Mouse (Mus musculus): ENCODE results near the gene Psmb2. TPM values are rescaled to one million over a fixed set of nuclear protein-coding genes. Genes with fewer than 3 reads are reported as not detected.

The Psmb2 gene
- polyA plus RNA-seq, 1 experiment from 2014 or later = 451 TPM

GRCm38 (mm10) chr4:126754736-126755374, 77.4 kb downstream of the Psmb2 start:
- H3K36me3 ChIP-seq (ENCODE audit: control insufficient read depth, insufficient read depth, low read length) = peaks cover 3% of the 10 kb centered on the region
- peaks cover 33% of the 10 kb centered on the region for H3K4me1 ChIP-seq (replicated peaks; ENCODE audit: control insufficient read depth, insufficient read depth, low read length)
- H3K9me3 ChIP-seq (ENCODE audit: control insufficient read depth, low read length) = no peaks in the 10 kb centered on the region
- WGBS = 21% methylated on average over 12 of the region's 12 CpGs
- peak overlapping the region; percentile 73 for H3K4me3 ChIP-seq (ENCODE audit: low read length)
- H3K27me3 ChIP-seq (ENCODE audit: control insufficient read depth, insufficient read depth, low read depth, low read length) = no peaks in the 10 kb centered on the region
- no peak for ATAC-seq (ENCODE audit: low read depth)
- peak overlapping the region; percentile 18; the same call in 1 of the 2 replicates for H3K27ac ChIP-seq (ENCODE audit: low read length)
- peak overlapping the region; percentile 63 for H3K4me2 ChIP-seq (ENCODE audit: low read depth, low read length)
- H3K9ac ChIP-seq (ENCODE audit: low read length) = no peak overlapping the region; the same call in 1 of the 2 replicates

GRCm38 (mm10) chr4:126756766-126757165, 79.3 kb downstream of the Psmb2 start:
- Histone ChIP-seq H3K36me3 (ENCODE audit: control insufficient read depth, insufficient read depth, low read length) (peaks cover 10% of the 10 kb centered on the region), H3K4me1 (replicated peaks; ENCODE audit: control insufficient read depth, insufficient read depth, low read length) (peaks cover 21% of the 10 kb centered on the region), H3K4me3 (ENCODE audit: low read length) (no peak overlapping the region), H3K9ac (ENCODE audit: low read length) (no peak overlapping the region), H3K27ac (ENCODE audit: low read length) (no peak overlapping the region), H3K27me3 (ENCODE audit: control insufficient read depth, insufficient read depth, low read depth, low read length) (no peaks in the 10 kb centered on the region), H3K9me3 (ENCODE audit: control insufficient read depth, low read length) (no peaks in the 10 kb centered on the region), H3K4me2 (ENCODE audit: low read depth, low read length) (no peak overlapping the region)
- ATAC-seq (ENCODE audit: low read depth) = no peak
- 48% methylated on average over 4 of the region's 4 CpGs for WGBS

GRCm38 (mm10) chr4:126758299-126758698, 80.9 kb downstream of the Psmb2 start:
- Histone ChIP-seq H3K36me3 (ENCODE audit: control insufficient read depth, insufficient read depth, low read length) (peaks cover 10% of the 10 kb centered on the region), H3K27me3 (ENCODE audit: control insufficient read depth, insufficient read depth, low read depth, low read length) (no peaks in the 10 kb centered on the region), H3K9me3 (ENCODE audit: control insufficient read depth, low read length) (no peaks in the 10 kb centered on the region), H3K4me2 (ENCODE audit: low read depth, low read length) (no peak overlapping the region), H3K4me1 (replicated peaks; ENCODE audit: control insufficient read depth, insufficient read depth, low read length) (peaks cover 13% of the 10 kb centered on the region), H3K4me3 (ENCODE audit: low read length) (no peak overlapping the region), H3K27ac (ENCODE audit: low read length) (no peak overlapping the region), H3K9ac (ENCODE audit: low read length) (no peak overlapping the region)
- WGBS = 63% methylated on average over 5 of the region's 5 CpGs
- ATAC-seq (ENCODE audit: low read depth) = no peak

Other genes with a start within 250 kb of the Psmb2 start
- 17.9 and 19.7 TPM in 2 replicates for gene Ago3, start 248.1 kb upstream of the Psmb2 start, polyA plus RNA-seq (2015; fragmentation: Nextera tagmentation; extraction: Ambion mirVana)
- 6.3 and 6.4 TPM in 2 replicates for gene Ago1, start 209.0 kb upstream of the Psmb2 start, polyA plus RNA-seq (2015; fragmentation: Nextera tagmentation; extraction: Ambion mirVana)
- 3.8 and 4.0 TPM in 2 replicates for gene Ago4, start 144.2 kb upstream of the Psmb2 start, polyA plus RNA-seq (2015; fragmentation: Nextera tagmentation; extraction: Ambion mirVana)
- 37.5 and 41.3 TPM in 2 replicates for gene Clspn, start 120.7 kb upstream of the Psmb2 start, polyA plus RNA-seq (2015; fragmentation: Nextera tagmentation; extraction: Ambion mirVana)
- gene 5730409E04Rik, start 67.8 kb upstream of the Psmb2 start, polyA plus RNA-seq (2015; fragmentation: Nextera tagmentation; extraction: Ambion mirVana) = 1.8 and 1.9 TPM in 2 replicates
- gene Tfap2e, start 58.6 kb downstream of the Psmb2 start, polyA plus RNA-seq (2015; fragmentation: Nextera tagmentation; extraction: Ambion mirVana) = 0.09 TPM in 1 of 2 replicates, not detected in the other
- gene Ncdn, start 75.8 kb downstream of the Psmb2 start, polyA plus RNA-seq (2015; fragmentation: Nextera tagmentation; extraction: Ambion mirVana) = 24.5 and 26.7 TPM in 2 replicates
- 24.2 and 26.2 TPM in 2 replicates for gene AU040320, start 75.9 kb downstream of the Psmb2 start, polyA plus RNA-seq (2015; fragmentation: Nextera tagmentation; extraction: Ambion mirVana)